Mouse (Mus musculus) lung, embryonic 14.5 days (tissue): ENCODE measurements around the gene Igf2r. TPM values are rescaled to one million over a fixed set of nuclear protein-coding genes. Genes with fewer than 3 reads are reported as not detected.

Source experiments
- ATAC-seq: fragments of 200-750 bp; cut with Nextera tagmentation; 2 replicates; pipeline ENCODE4 v1.8.0; 2017; ENCODE audit warnings: mild to moderate bottlenecking, moderate TSS enrichment, moderate library complexity; ENCODE audit not compliant: insufficient read depth
- DNase-seq: peaks from one replicate; pipeline ENCODE4 v3.0.0-alpha.2; 2015
- H3K27ac ChIP-seq: fragments of 300-500 bp; sonication (generic); 2 replicates; pipeline ENCODE4 v1.5.1; 2014; ENCODE audit warnings: low read depth, mild to moderate bottlenecking, moderate library complexity
- H3K27me3 ChIP-seq: fragments of 300-500 bp; sonication (generic); 2 replicates; pipeline ENCODE4 v1.6.1; 2014; ENCODE audit warnings: low read length, control low read depth; ENCODE audit not compliant: insufficient read depth
- H3K36me3 ChIP-seq: fragments of 300-500 bp; sonication (generic); 2 replicates; pipeline ENCODE4 v1.6.1; 2014; ENCODE audit warnings: control low read depth; ENCODE audit not compliant: insufficient read depth
- H3K4me1 ChIP-seq: fragments of 300-500 bp; sonication (generic); 2 replicates; pipeline ENCODE4 v1.6.1; 2014; ENCODE audit warnings: antibody characterized with exemption, control low read depth; ENCODE audit not compliant: insufficient read depth
- H3K4me2 ChIP-seq: fragments of 300-500 bp; sonication (generic); 2 replicates; pipeline ENCODE4 v1.6.1; 2014; ENCODE audit warnings: mild to moderate bottlenecking
- H3K4me3 ChIP-seq: fragments of 300-500 bp; sonication (generic); 2 replicates; pipeline ENCODE4 v1.5.1; 2014; ENCODE audit warnings: low read depth, low read length
- H3K9ac ChIP-seq: fragments of 300-500 bp; sonication (generic); 2 replicates; pipeline ENCODE4 v1.6.1; 2014
- H3K9me3 ChIP-seq: fragments of 300-500 bp; sonication (generic); 2 replicates; pipeline ENCODE4 v1.6.1; 2016; ENCODE audit warnings: low read depth, low read length, control low read depth
- CTCF ChIP-seq: IDR thresholded peaks from 2 replicates; pipeline ENCODE4 v1.5.1; 2016; ENCODE audit warnings: antibody characterized with exemption, low read depth
- WGBS: fragments of 180-500 bp; shearing (Covaris S2); extraction: QIAGEN DNeasy Blood & Tissue Kit; methylation state at CpG from one replicate; pipeline ENCODE4 v1.1.7; 2014; 5-methylcytosine and 5-hydroxymethylcytosine counted together
- polyA plus RNA-seq: library from polyadenylated mRNA; unstranded; fragments of >200 nt; fragmentation: Nextera tagmentation; extraction: Ambion mirVana; gene quantifications from 2 replicates; pipeline ENCODE4 v1.2.1, GENCODE M21; 2014

Gene Igf2r
- polyA plus RNA-seq, 1 experiment from 2014 or later, result 87.0 TPM

- TF ChIP-seq CTCF, result no peak
- DNase-seq (no peak), ATAC-seq (no peak)
- no peak overlapping the region for H3K4me3 ChIP-seq
- no peaks in the 10 kb centered on the region for H3K9me3 ChIP-seq
- no peak overlapping the region for H3K27ac ChIP-seq
- no peak overlapping the region for H3K9ac ChIP-seq
- H3K4me2 ChIP-seq, result no peak overlapping the region
- peaks cover 11% of the 10 kb centered on the region; the same call in 1 of the 2 replicates for H3K36me3 ChIP-seq
- peaks cover 17% of the 10 kb centered on the region for H3K4me1 ChIP-seq
- no peaks in the 10 kb centered on the region for H3K27me3 ChIP-seq
Measured at GRCm38 (mm10) chr17:12804584-12805445, 35.4 kb upstream of the Igf2r start.

GRCm38 (mm10) chr17:12801861-12802540 lies 32.5 kb upstream of the Igf2r start:
- peaks cover 5% of the 10 kb centered on the region; the same call in 1 of the 2 replicates for H3K4me1 ChIP-seq
- no peaks in the 10 kb centered on the region for H3K27me3 ChIP-seq
- no peaks in the 10 kb centered on the region for H3K9me3 ChIP-seq
- WGBS, result 28% methylated on average over 9 of the region's 9 CpGs
- no peak overlapping the region for H3K4me2 ChIP-seq
- no peak overlapping the region for H3K4me3 ChIP-seq
- no peak overlapping the region for H3K9ac ChIP-seq
- H3K36me3 ChIP-seq, result peaks cover 12% of the 10 kb centered on the region; the same call in 1 of the 2 replicates
- peak overlapping the region; percentile 70 for H3K27ac ChIP-seq
- peak; percentile 76 for ATAC-seq
- TF ChIP-seq CTCF, result no peak
- DNase-seq, result peak; percentile 84

GRCm38 (mm10) chr17:12799368-12800275 lies 30.2 kb upstream of the Igf2r start:
- no peaks in the 10 kb centered on the region for H3K9me3 ChIP-seq
- DNase-seq (peak; percentile 95), ATAC-seq (peak; percentile 97)
- H3K27ac ChIP-seq, result peak overlapping the region; percentile 44
- H3K9ac ChIP-seq, result no peak overlapping the region
- H3K36me3 ChIP-seq, result peaks cover 4% of the 10 kb centered on the region; the same call in 1 of the 2 replicates
- H3K4me3 ChIP-seq, result no peak overlapping the region
- TF ChIP-seq CTCF, result peak; percentile 68
- no peaks in the 10 kb centered on the region for H3K27me3 ChIP-seq
- H3K4me1 ChIP-seq, result peaks cover 13% of the 10 kb centered on the region
- no peak overlapping the region for H3K4me2 ChIP-seq
- WGBS, result 40% methylated on average over 12 of the region's 12 CpGs

- Histone ChIP-seq H3K9me3 (no peaks in the 10 kb centered on the region), H3K27ac (peak overlapping the region; percentile 44), H3K36me3 (peaks cover 4% of the 10 kb centered on the region; the same call in 1 of the 2 replicates), H3K9ac (no peak overlapping the region), H3K4me2 (no peak overlapping the region), H3K4me3 (no peak overlapping the region), H3K4me1 (peaks cover 23% of the 10 kb centered on the region), H3K27me3 (no peaks in the 10 kb centered on the region)
- DNase-seq (no peak), ATAC-seq (no peak)
- WGBS, result 71% methylated on average over 3 of the region's 3 CpGs
- no peak for TF ChIP-seq CTCF
Measured at GRCm38 (mm10) chr17:12798571-12798970, 29.1 kb upstream of the Igf2r start.

- WGBS, result 60% methylated on average over 3 of the region's 3 CpGs
- H3K4me3 ChIP-seq, result no peak overlapping the region
- ATAC-seq (no peak), DNase-seq (peak; percentile 39)
- H3K4me1 ChIP-seq, result peaks cover 31% of the 10 kb centered on the region
- H3K27me3 ChIP-seq, result no peaks in the 10 kb centered on the region
- no peak overlapping the region for H3K4me2 ChIP-seq
- no peak overlapping the region for H3K9ac ChIP-seq
- peak overlapping the region; percentile 44 for H3K27ac ChIP-seq
- H3K36me3 ChIP-seq, result peaks cover 4% of the 10 kb centered on the region; the same call in 1 of the 2 replicates
- no peaks in the 10 kb centered on the region for H3K9me3 ChIP-seq
- TF ChIP-seq CTCF, result no peak
Measured at GRCm38 (mm10) chr17:12797427-12798029, 28.1 kb upstream of the Igf2r start.

- Histone ChIP-seq H3K9ac (no peak overlapping the region), H3K36me3 (peaks cover 4% of the 10 kb centered on the region; the same call in 1 of the 2 replicates), H3K4me1 (peaks cover 39% of the 10 kb centered on the region), H3K9me3 (no peaks in the 10 kb centered on the region), H3K27me3 (no peaks in the 10 kb centered on the region), H3K4me2 (no peak overlapping the region), H3K4me3 (no peak overlapping the region), H3K27ac (peak overlapping the region; percentile 38; the same call in 1 of the 2 replicates)
- WGBS, result 52% methylated on average over 3 of the region's 3 CpGs
- DNase-seq (no peak), ATAC-seq (no peak)
- no peak for TF ChIP-seq CTCF
Measured at GRCm38 (mm10) chr17:12796633-12797032, 27.2 kb upstream of the Igf2r start.
